Mouse (Mus musculus) heart, adult 2 months (tissue): ENCODE measurements around the gene Kcnip1.

Experiments used
- CTCF ChIP-seq: fragments of 200-600 bp; IDR thresholded peaks from 2 replicates; pipeline ENCODE4 v1.8.1; 2022; ENCODE audit warnings: antibody characterized with exemption, mild to moderate bottlenecking, moderate library complexity
- EP300 ChIP-seq: fragments of 200-500 bp; IDR thresholded peaks from 2 replicates; pipeline ENCODE4 v1.6.1; 2011; ENCODE audit warnings: low read depth, low read length, control low read depth; ENCODE audit not compliant: insufficient read depth
- POLR2A ChIP-seq: fragments of 200-500 bp; IDR thresholded peaks from 2 replicates; pipeline ENCODE4 v1.6.1; 2011; ENCODE audit warnings: mild to moderate bottlenecking, low read depth, low read length, control low read depth; ENCODE audit not compliant: insufficient read depth

GRCm38 (mm10) chr11:33927321-33927720 lies 65.6 kb downstream of the Kcnip1 start:
- no peak for TF ChIP-seq EP300
- no peak for TF ChIP-seq CTCF
- TF ChIP-seq POLR2A = no peak
